Mouse (Mus musculus): ENCODE data around the gene Brf1. TPM values are rescaled to one million over a fixed set of nuclear protein-coding genes. Genes with fewer than 3 reads are reported as not detected.

Gene Brf1
- 70.1 and 71.5 TPM in 2 replicates for polyA plus RNA-seq (2015; fragmentation: Nextera tagmentation; extraction: Ambion mirVana)

GRCm38 (mm10) chr12:113000294-113001132 lies at the start of gene Brf1:
Brf1 (minus strand) TSS chr12:113000704.
- H3K36me3 ChIP-seq (ENCODE audit: insufficient read depth, low read length): peaks cover 15% of the 10 kb centered on the region; the same call in 1 of the 2 replicates
- peaks cover 26% of the 10 kb centered on the region for H3K4me1 ChIP-seq (ENCODE audit: insufficient read depth, low read length)
- H3K27ac ChIP-seq (ENCODE audit: low read length): peak within 1 kb of the TSS; percentile 97
- peak within 1 kb of the TSS; percentile 94 for H3K9ac ChIP-seq (replicated peaks; ENCODE audit: low read length)
- no peaks in the 10 kb centered on the region for H3K9me3 ChIP-seq (ENCODE audit: low read length)
- peak within 1 kb of the TSS; percentile 83 for H3K4me2 ChIP-seq (replicated peaks; ENCODE audit: low read depth, low read length)
- H3K4me3 ChIP-seq (ENCODE audit: low read length): peak within 1 kb of the TSS; percentile 93
- H3K27me3 ChIP-seq (ENCODE audit: insufficient read depth, low read length): no peaks in the 10 kb centered on the region
- WGBS: under 1% methylated on average over 84 of the region's 96 CpGs
- ATAC-seq (ENCODE audit: low FRiP score, low TSS enrichment): peak; percentile 97

- Histone ChIP-seq H3K27ac (ENCODE audit: low read length) (no peak overlapping the region), H3K27me3 (ENCODE audit: insufficient read depth, low read length) (no peaks in the 10 kb centered on the region), H3K9ac (replicated peaks; ENCODE audit: low read length) (no peak overlapping the region), H3K4me3 (ENCODE audit: low read length) (no peak overlapping the region), H3K4me2 (replicated peaks; ENCODE audit: low read depth, low read length) (no peak overlapping the region), H3K36me3 (ENCODE audit: insufficient read depth, low read length) (peaks cover 55% of the 10 kb centered on the region), H3K4me1 (ENCODE audit: insufficient read depth, low read length) (peaks cover 13% of the 10 kb centered on the region), H3K9me3 (ENCODE audit: low read length) (no peaks in the 10 kb centered on the region)
- WGBS: 86% methylated on average over 9 of the region's 9 CpGs
- ATAC-seq (ENCODE audit: low FRiP score, low TSS enrichment): no peak
These were observed 49.3 kb upstream of the Brf1 start for GRCm38 (mm10) chr12:113049836-113050235.

GRCm38 (mm10) chr12:113048103-113048502 lies 47.6 kb upstream of the Brf1 start:
- Histone ChIP-seq H3K4me3 (ENCODE audit: low read length) (no peak overlapping the region), H3K4me2 (replicated peaks; ENCODE audit: low read depth, low read length) (no peak overlapping the region), H3K4me1 (ENCODE audit: insufficient read depth, low read length) (peaks cover 13% of the 10 kb centered on the region), H3K27me3 (ENCODE audit: insufficient read depth, low read length) (no peaks in the 10 kb centered on the region), H3K27ac (ENCODE audit: low read length) (no peak overlapping the region), H3K36me3 (ENCODE audit: insufficient read depth, low read length) (peaks cover 51% of the 10 kb centered on the region), H3K9me3 (ENCODE audit: low read length) (no peaks in the 10 kb centered on the region), H3K9ac (replicated peaks; ENCODE audit: low read length) (no peak overlapping the region)
- no peak for ATAC-seq (ENCODE audit: low FRiP score, low TSS enrichment)
- 89% methylated on average over 5 of the region's 5 CpGs for WGBS

GRCm38 (mm10) chr12:113046861-113047260 lies 46.4 kb upstream of the Brf1 start:
- ATAC-seq (ENCODE audit: low FRiP score, low TSS enrichment): no peak
- Histone ChIP-seq H3K27me3 (ENCODE audit: insufficient read depth, low read length) (no peaks in the 10 kb centered on the region), H3K4me3 (ENCODE audit: low read length) (no peak overlapping the region)

GRCm38 (mm10) chr12:113044916-113045677 lies 44.6 kb upstream of the Brf1 start:
- Histone ChIP-seq H3K9ac (replicated peaks; ENCODE audit: low read length) (no peak overlapping the region), H3K27me3 (ENCODE audit: insufficient read depth, low read length) (no peaks in the 10 kb centered on the region), H3K4me3 (ENCODE audit: low read length) (no peak overlapping the region), H3K36me3 (ENCODE audit: insufficient read depth, low read length) (peaks cover 32% of the 10 kb centered on the region), H3K4me1 (ENCODE audit: insufficient read depth, low read length) (no peaks in the 10 kb centered on the region), H3K4me2 (replicated peaks; ENCODE audit: low read depth, low read length) (no peak overlapping the region), H3K9me3 (ENCODE audit: low read length) (no peaks in the 10 kb centered on the region), H3K27ac (ENCODE audit: low read length) (no peak overlapping the region)
- WGBS: 87% methylated on average over 3 of the region's 3 CpGs
- 0 out of 2 replicates have a peak, but pooled peaks have one; percentile 26 for ATAC-seq (ENCODE audit: low FRiP score, low TSS enrichment)

More at GRCm38 (mm10) chr12:113046861-113047260, 46.4 kb upstream of the Brf1 start:
- H3K9me3 ChIP-seq (ENCODE audit: low read length): no peaks in the 10 kb centered on the region
- H3K4me1 ChIP-seq (ENCODE audit: insufficient read depth, low read length): peaks cover 9% of the 10 kb centered on the region
- peaks cover 42% of the 10 kb centered on the region for H3K36me3 ChIP-seq (ENCODE audit: insufficient read depth, low read length)
- 85% methylated on average over 15 of the region's 15 CpGs for WGBS
- H3K27ac ChIP-seq (ENCODE audit: low read length): no peak overlapping the region
- H3K4me2 ChIP-seq (replicated peaks; ENCODE audit: low read depth, low read length): no peak overlapping the region
- no peak overlapping the region for H3K9ac ChIP-seq (replicated peaks; ENCODE audit: low read length)

- Histone ChIP-seq H3K27ac (ENCODE audit: low read length) (no peak overlapping the region), H3K9ac (replicated peaks; ENCODE audit: low read length) (no peak overlapping the region), H3K36me3 (ENCODE audit: insufficient read depth, low read length) (peaks cover 17% of the 10 kb centered on the region), H3K27me3 (ENCODE audit: insufficient read depth, low read length) (no peaks in the 10 kb centered on the region), H3K4me2 (replicated peaks; ENCODE audit: low read depth, low read length) (no peak overlapping the region), H3K4me1 (ENCODE audit: insufficient read depth, low read length) (no peaks in the 10 kb centered on the region), H3K9me3 (ENCODE audit: low read length) (no peaks in the 10 kb centered on the region), H3K4me3 (ENCODE audit: low read length) (no peak overlapping the region)
- ATAC-seq (ENCODE audit: low FRiP score, low TSS enrichment): no peak
- WGBS: 90% methylated on average over 2 of the region's 2 CpGs
These were observed 42.0 kb upstream of the Brf1 start for GRCm38 (mm10) chr12:113042543-113042942.

- no peak overlapping the region for H3K9ac ChIP-seq (replicated peaks; ENCODE audit: low read length)
- ATAC-seq (ENCODE audit: low FRiP score, low TSS enrichment): 0 out of 2 replicates have a peak, but pooled peaks have one; percentile 32
- no peaks in the 10 kb centered on the region for H3K27me3 ChIP-seq (ENCODE audit: insufficient read depth, low read length)
- 71% methylated on average over 15 of the region's 15 CpGs for WGBS
- no peaks in the 10 kb centered on the region for H3K9me3 ChIP-seq (ENCODE audit: low read length)
- H3K27ac ChIP-seq (ENCODE audit: low read length): no peak overlapping the region
- H3K4me1 ChIP-seq (ENCODE audit: insufficient read depth, low read length): no peaks in the 10 kb centered on the region
- peaks cover 10% of the 10 kb centered on the region; the same call in 1 of the 2 replicates for H3K36me3 ChIP-seq (ENCODE audit: insufficient read depth, low read length)
- no peak overlapping the region for H3K4me2 ChIP-seq (replicated peaks; ENCODE audit: low read depth, low read length)
- no peak overlapping the region for H3K4me3 ChIP-seq (ENCODE audit: low read length)
These were observed 41.3 kb upstream of the Brf1 start for GRCm38 (mm10) chr12:113041481-113042439.

- Histone ChIP-seq H3K4me1 (ENCODE audit: insufficient read depth, low read length) (peaks cover 6% of the 10 kb centered on the region), H3K4me2 (replicated peaks; ENCODE audit: low read depth, low read length) (no peak overlapping the region), H3K4me3 (ENCODE audit: low read length) (no peak overlapping the region), H3K9me3 (ENCODE audit: low read length) (no peaks in the 10 kb centered on the region), H3K27ac (ENCODE audit: low read length) (no peak overlapping the region), H3K27me3 (ENCODE audit: insufficient read depth, low read length) (no peaks in the 10 kb centered on the region), H3K9ac (replicated peaks; ENCODE audit: low read length) (no peak overlapping the region), H3K36me3 (ENCODE audit: insufficient read depth, low read length) (0 out of 2 replicates have a peak, but pooled peaks cover 2% of the 10 kb centered on the region)
- ATAC-seq (ENCODE audit: low FRiP score, low TSS enrichment): no peak
- 84% methylated on average over 4 of the region's 4 CpGs for WGBS
These were observed 37.9 kb upstream of the Brf1 start for GRCm38 (mm10) chr12:113038414-113038813.

- Histone ChIP-seq H3K36me3 (ENCODE audit: insufficient read depth, low read length) (0 out of 2 replicates have a peak, but pooled peaks cover 2% of the 10 kb centered on the region), H3K27ac (ENCODE audit: low read length) (no peak overlapping the region), H3K4me2 (replicated peaks; ENCODE audit: low read depth, low read length) (no peak overlapping the region), H3K9me3 (ENCODE audit: low read length) (no peaks in the 10 kb centered on the region), H3K9ac (replicated peaks; ENCODE audit: low read length) (no peak overlapping the region), H3K4me3 (ENCODE audit: low read length) (no peak overlapping the region), H3K4me1 (ENCODE audit: insufficient read depth, low read length) (peaks cover 20% of the 10 kb centered on the region), H3K27me3 (ENCODE audit: insufficient read depth, low read length) (no peaks in the 10 kb centered on the region)
- no peak for ATAC-seq (ENCODE audit: low FRiP score, low TSS enrichment)
- 85% methylated on average over 4 of the region's 4 CpGs for WGBS
These were observed 36.5 kb upstream of the Brf1 start for GRCm38 (mm10) chr12:113036996-113037395.
